Mouse (Mus musculus): Measurements from ENCODE around the gene Il23a.
"Not testable (repeated sequence)": the region's sequence is repeated elsewhere in the genome, so short reads cannot be mapped to it uniquely, and the experiment has no call there.

Il23a gene

GRCm38 (mm10) chr10:128268371-128268770, 30.2 kb downstream of the Il23a start, which contains the start of gene Apof:
Gene Apof, plus strand, starts transcription at chr10:128268671.
- DNase-seq (ENCODE audit: low read depth, low spot score) = no peak

- DNase-seq (ENCODE audit: low read depth, low spot score) = no peak
Observed at GRCm38 (mm10) chr10:128263393-128264310, 34.9 kb downstream of the Il23a start.

- DNase-seq (ENCODE audit: low read depth, low spot score) = peak; percentile 90
Observed at GRCm38 (mm10) chr10:128262300-128262699, 36.3 kb downstream of the Il23a start.

GRCm38 (mm10) chr10:128260376-128260775, 38.2 kb downstream of the Il23a start:
- not testable (repeated sequence) for DNase-seq (ENCODE audit: low read depth, low spot score)

GRCm38 (mm10) chr10:128259946-128260345, 38.6 kb downstream of the Il23a start:
- no peak for DNase-seq (ENCODE audit: low read depth, low spot score)

GRCm38 (mm10) chr10:128258953-128259352, 39.6 kb downstream of the Il23a start:
- DNase-seq (ENCODE audit: low read depth, low spot score) = no peak

- DNase-seq (ENCODE audit: low read depth, low spot score) = no peak
Observed at GRCm38 (mm10) chr10:128256328-128256727, 42.2 kb downstream of the Il23a start.

- DNase-seq (ENCODE audit: low read depth, low spot score) = no peak
Observed at GRCm38 (mm10) chr10:128255925-128256324, 42.6 kb downstream of the Il23a start.

GRCm38 (mm10) chr10:128253677-128254255, 44.8 kb downstream of the Il23a start, which contains the start of gene Apon:
Gene Apon, plus strand, starts transcription at chr10:128254096.
- no peak for DNase-seq (ENCODE audit: low read depth, low spot score)

GRCm38 (mm10) chr10:128250565-128250964, 48.0 kb downstream of the Il23a start:
- DNase-seq (ENCODE audit: low read depth, low spot score) = no peak

GRCm38 (mm10) chr10:128247020-128247732, 51.4 kb downstream of the Il23a start:
- peak; percentile 92 for DNase-seq (ENCODE audit: low read depth, low spot score)

All from R1 (cell line).